Mouse (Mus musculus) lung, embryonic 14.5 days (tissue): Measurements from ENCODE around the gene Fam241b. TPM values are rescaled to one million over a fixed set of nuclear protein-coding genes. Genes with fewer than 3 reads are reported as not detected.

Experiments used
- ATAC-seq: fragments of 200-750 bp; cut with Nextera tagmentation; 2 replicates; pipeline ENCODE4 v1.8.0; 2017; ENCODE audit warnings: mild to moderate bottlenecking, moderate TSS enrichment, moderate library complexity; ENCODE audit not compliant: insufficient read depth
- DNase-seq: peaks from one replicate; pipeline ENCODE4 v3.0.0-alpha.2; 2015
- H3K27ac ChIP-seq: fragments of 300-500 bp; sonication (generic); 2 replicates; pipeline ENCODE4 v1.5.1; 2014; ENCODE audit warnings: low read depth, mild to moderate bottlenecking, moderate library complexity
- H3K27me3 ChIP-seq: fragments of 300-500 bp; sonication (generic); 2 replicates; pipeline ENCODE4 v1.6.1; 2014; ENCODE audit warnings: low read length, control low read depth; ENCODE audit not compliant: insufficient read depth
- H3K36me3 ChIP-seq: fragments of 300-500 bp; sonication (generic); 2 replicates; pipeline ENCODE4 v1.6.1; 2014; ENCODE audit warnings: control low read depth; ENCODE audit not compliant: insufficient read depth
- H3K4me1 ChIP-seq: fragments of 300-500 bp; sonication (generic); 2 replicates; pipeline ENCODE4 v1.6.1; 2014; ENCODE audit warnings: antibody characterized with exemption, control low read depth; ENCODE audit not compliant: insufficient read depth
- H3K4me2 ChIP-seq: fragments of 300-500 bp; sonication (generic); 2 replicates; pipeline ENCODE4 v1.6.1; 2014; ENCODE audit warnings: mild to moderate bottlenecking
- H3K4me3 ChIP-seq: fragments of 300-500 bp; sonication (generic); 2 replicates; pipeline ENCODE4 v1.5.1; 2014; ENCODE audit warnings: low read depth, low read length
- H3K9ac ChIP-seq: fragments of 300-500 bp; sonication (generic); 2 replicates; pipeline ENCODE4 v1.6.1; 2014
- H3K9me3 ChIP-seq: fragments of 300-500 bp; sonication (generic); 2 replicates; pipeline ENCODE4 v1.6.1; 2016; ENCODE audit warnings: low read depth, low read length, control low read depth
- CTCF ChIP-seq: IDR thresholded peaks from 2 replicates; pipeline ENCODE4 v1.5.1; 2016; ENCODE audit warnings: antibody characterized with exemption, low read depth
- WGBS: fragments of 180-500 bp; shearing (Covaris S2); extraction: QIAGEN DNeasy Blood & Tissue Kit; methylation state at CpG from one replicate; pipeline ENCODE4 v1.1.7; 2014; 5-methylcytosine and 5-hydroxymethylcytosine counted together
- polyA plus RNA-seq: library from polyadenylated mRNA; unstranded; fragments of >200 nt; fragmentation: Nextera tagmentation; extraction: Ambion mirVana; gene quantifications from 2 replicates; pipeline ENCODE4 v1.2.1, GENCODE M21; 2014

Fam241b gene
- polyA plus RNA-seq, 1 experiment from 2014 or later: 2.4 TPM

DNA sequence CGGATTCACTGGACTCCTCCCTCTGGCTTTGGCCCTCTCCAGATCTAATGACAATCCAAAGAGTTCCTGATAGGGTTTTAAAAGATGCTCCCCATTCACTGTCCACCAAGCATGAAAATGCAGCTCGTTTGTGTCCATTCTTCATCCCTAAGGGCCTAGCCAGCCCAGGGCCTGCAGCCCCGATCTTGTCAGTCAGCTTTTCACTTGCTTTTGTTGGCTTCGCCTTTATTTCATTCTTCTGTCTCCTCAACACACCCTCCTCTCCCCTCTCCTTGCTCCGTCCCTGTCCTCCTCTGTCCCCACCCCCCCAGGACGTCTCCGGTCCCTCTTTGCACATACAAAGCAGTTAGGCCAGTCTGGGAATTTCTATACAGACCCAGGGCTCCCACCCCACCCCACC lies 6.2 kb upstream of the Fam241b start:
- Histone ChIP-seq H3K9ac (no peak overlapping the region), H3K4me3 (no peak overlapping the region), H3K4me1 (no peaks in the 10 kb centered on the region), H3K36me3 (no peaks in the 10 kb centered on the region), H3K9me3 (no peaks in the 10 kb centered on the region), H3K27me3 (no peaks in the 10 kb centered on the region), H3K27ac (no peak overlapping the region), H3K4me2 (no peak overlapping the region)
- no peak for DNase-seq
- TF ChIP-seq CTCF: no peak
- WGBS: 45% methylated on average over 7 of the region's 7 CpGs
- ATAC-seq: no peak

DNA sequence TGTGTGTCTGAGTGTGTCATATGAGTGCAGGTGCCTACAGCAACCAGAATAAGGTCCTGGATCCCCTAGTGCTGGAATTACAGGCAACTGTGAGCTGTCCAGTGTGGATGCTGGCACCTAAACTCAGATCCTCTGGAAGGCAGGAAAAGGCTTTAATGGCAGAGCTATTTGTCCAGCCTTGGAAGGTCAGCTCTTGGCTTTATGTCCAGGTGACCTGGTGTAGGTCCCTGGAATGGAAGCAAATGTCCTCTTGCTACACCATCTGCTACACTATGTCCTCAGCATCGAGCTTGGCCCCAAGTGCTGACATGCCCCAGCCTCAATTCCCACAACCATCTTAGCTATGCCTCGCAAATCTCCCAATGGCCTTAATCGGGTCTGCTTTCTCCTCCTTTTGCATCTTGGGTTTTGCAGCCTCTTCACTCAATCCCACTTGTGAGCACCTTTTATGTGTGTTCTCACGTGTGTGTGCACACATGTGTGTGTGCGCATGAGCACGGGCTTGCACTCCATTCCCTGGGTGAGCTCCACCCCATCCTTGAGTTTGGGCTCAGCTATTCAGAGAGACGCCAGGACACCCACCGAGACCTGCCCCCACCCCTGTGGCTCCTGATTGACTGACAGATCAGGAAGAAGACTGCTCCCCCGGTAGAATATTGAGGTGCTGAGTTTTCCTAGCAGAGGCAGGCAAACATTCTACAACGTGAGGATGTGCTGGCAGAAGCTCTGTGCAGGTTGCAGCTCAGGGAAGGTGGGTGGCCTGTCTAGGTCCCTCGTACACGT lies 3.9 kb upstream of the Fam241b start:
- ATAC-seq (no peak), DNase-seq (no peak)
- H3K4me2 ChIP-seq: no peak overlapping the region
- no peak overlapping the region for H3K4me3 ChIP-seq
- no peaks in the 10 kb centered on the region for H3K36me3 ChIP-seq
- no peaks in the 10 kb centered on the region for H3K27me3 ChIP-seq
- no peaks in the 10 kb centered on the region for H3K4me1 ChIP-seq
- no peak for TF ChIP-seq CTCF
- no peaks in the 10 kb centered on the region for H3K9me3 ChIP-seq
- 51% methylated on average over 12 of the region's 12 CpGs for WGBS
- H3K27ac ChIP-seq: no peak overlapping the region
- no peak overlapping the region for H3K9ac ChIP-seq

DNA sequence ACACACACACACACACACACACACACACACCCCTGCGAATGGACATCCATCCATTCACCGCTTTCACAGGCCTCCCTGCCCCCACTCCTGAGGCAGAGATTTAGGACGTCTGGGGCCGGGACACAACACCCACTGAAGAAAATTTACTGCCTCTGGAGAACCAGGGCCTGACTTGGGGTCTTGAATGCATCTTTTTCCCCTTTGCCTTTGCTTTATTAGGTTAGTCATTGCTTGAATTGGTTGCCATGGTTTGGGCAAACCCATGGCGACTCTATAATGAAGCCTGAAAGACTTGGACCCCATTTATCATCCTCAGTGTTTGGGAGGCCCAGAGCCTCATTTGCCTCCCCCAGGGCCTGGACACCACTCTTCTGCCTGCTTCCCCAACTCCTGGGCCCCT lies 2.2 kb upstream of the Fam241b start:
- ATAC-seq (no peak), DNase-seq (no peak)
- Histone ChIP-seq H3K4me3 (no peak overlapping the region), H3K36me3 (no peaks in the 10 kb centered on the region), H3K4me2 (no peak overlapping the region), H3K9me3 (no peaks in the 10 kb centered on the region), H3K9ac (no peak overlapping the region), H3K27ac (no peak overlapping the region), H3K4me1 (no peaks in the 10 kb centered on the region), H3K27me3 (no peaks in the 10 kb centered on the region)
- 63% methylated on average over 5 of the region's 5 CpGs for WGBS
- no peak for TF ChIP-seq CTCF

DNA sequence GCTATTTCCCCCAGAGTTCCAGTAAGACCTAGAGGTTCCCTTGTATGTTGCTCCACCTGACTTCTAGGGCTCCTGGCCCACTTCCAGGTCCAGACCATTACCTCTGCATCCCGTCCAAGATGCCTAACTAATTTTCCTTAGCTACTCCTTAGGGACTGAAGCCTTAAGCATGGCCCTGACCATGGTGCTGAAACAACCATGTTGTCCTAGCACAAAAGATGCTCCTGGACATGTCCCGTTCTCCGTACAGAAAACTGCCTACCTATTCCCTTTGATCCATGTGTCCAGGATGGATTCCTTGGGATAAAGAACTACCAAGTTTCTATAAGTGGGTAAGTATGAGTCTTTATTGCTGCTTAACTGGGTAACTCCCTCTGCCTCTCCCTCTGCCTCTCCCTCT lies 5.7 kb downstream of the Fam241b start:
- Histone ChIP-seq H3K4me3 (no peak overlapping the region), H3K9ac (no peak overlapping the region), H3K27ac (no peak overlapping the region), H3K4me2 (no peak overlapping the region), H3K4me1 (no peaks in the 10 kb centered on the region), H3K9me3 (no peaks in the 10 kb centered on the region), H3K27me3 (peaks cover 46% of the 10 kb centered on the region), H3K36me3 (no peaks in the 10 kb centered on the region)
- DNase-seq (peak; percentile 85), ATAC-seq (no peak)
- TF ChIP-seq CTCF: no peak
- whole genome bisulfite sequencing: 12% methylated on average over 3 of the region's 3 CpGs

DNA sequence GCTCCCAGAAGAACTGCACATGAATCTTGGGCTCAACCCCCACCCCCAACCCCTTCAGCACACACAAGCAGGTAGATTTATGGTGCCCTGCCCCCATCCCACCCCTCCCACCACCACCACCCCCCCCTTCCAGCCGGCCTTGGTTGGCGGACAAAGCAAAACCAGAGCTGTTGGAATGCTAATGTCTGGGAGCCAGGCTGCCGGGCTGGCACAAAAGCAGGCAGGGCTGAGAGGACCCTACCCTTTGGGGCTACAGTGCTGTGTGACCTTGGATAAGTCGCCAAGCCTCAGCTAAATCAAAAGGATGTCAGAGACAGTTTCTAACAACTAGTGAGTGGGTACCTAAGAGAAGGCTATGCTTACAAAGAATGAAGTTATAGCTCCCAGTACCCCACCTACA lies 6.6 kb downstream of the Fam241b start:
- Histone ChIP-seq H3K27ac (no peak overlapping the region), H3K36me3 (no peaks in the 10 kb centered on the region), H3K9me3 (no peaks in the 10 kb centered on the region), H3K4me2 (no peak overlapping the region), H3K4me3 (no peak overlapping the region), H3K27me3 (peaks cover 55% of the 10 kb centered on the region), H3K9ac (no peak overlapping the region), H3K4me1 (no peaks in the 10 kb centered on the region)
- WGBS: 22% methylated on average over 4 of the region's 4 CpGs
- TF ChIP-seq CTCF: no peak
- ATAC-seq (no peak), DNase-seq (no peak)

DNA sequence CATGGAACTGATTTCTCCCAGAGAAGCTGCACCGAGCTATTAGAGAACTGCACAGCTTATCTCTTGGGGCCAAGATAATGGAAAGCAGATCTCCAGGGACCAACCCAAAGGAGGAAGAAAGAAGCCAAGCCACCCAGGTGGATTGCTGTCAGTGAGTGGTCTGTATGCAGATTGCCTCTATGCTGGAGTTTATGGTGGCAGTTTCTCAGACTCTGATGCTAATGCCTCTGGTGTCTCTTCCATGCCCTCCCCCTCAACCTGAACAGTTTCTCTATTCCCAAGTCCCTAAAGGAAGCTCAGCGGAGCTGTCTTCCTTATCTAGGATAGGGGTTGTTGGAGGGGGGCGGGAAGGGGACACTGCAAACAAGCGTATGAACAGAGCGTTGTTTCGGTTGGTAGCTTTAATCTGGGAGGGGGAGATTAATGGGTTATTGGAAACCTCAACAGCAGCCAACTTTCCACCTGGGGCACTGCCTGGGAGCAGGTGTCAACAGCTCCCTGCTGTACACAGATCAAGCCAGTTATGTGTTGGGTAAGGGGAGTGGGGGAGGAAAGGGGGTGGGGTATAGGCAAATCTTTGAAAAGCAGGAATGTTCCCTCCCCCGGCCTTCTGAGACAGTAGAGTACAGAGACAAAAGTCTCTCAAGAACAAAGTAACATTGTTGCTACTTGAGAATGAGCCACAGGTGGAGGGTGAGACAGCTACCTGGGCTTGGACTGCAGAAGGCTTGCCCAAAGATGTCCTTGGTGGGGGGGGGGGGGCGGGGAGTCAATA lies 7.8 kb downstream of the Fam241b start:
- no peak for ATAC-seq
- WGBS: 3% methylated on average over 8 of the region's 8 CpGs

DNA sequence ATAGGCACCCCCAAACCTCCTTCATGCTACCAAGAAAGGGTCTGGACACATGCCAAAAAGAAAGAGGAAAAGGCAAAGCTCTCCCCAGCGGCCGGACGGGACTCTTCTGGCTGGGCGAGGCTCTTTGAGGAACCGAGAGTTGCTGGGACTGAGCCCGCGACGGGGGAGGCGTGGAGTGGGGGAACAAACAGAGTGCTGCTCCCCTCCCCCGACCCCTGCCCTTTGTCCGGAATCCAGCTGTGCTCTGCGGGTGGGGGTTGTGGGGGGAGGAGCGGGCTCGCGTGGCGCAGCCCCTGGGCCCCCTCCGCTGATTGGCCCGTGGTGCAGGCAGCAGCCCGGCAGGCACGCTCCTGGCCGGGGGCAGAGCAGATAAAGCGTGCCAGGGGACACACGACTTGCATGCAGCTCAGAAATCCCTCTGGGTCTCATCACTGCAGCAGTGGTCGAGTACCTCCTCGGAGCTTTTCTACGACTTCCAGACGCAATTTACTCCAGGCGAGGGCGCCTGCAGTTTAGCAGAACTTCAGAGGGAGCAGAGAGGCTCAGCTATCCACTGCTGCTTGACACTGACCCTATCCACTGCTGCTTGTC lies 10.9 kb downstream of the Fam241b start, which contains the start of gene Neurog3:
Gene Neurog3, plus strand, starts transcription at position 400 of the 591 bp plus-strand sequence.
- ATAC-seq (no peak), DNase-seq (peak; percentile 62)
- no peak for TF ChIP-seq CTCF
- under 1% methylated on average over 29 of the region's 29 CpGs for WGBS
- Histone ChIP-seq H3K4me1 (no peaks in the 10 kb centered on the region), H3K4me2 (peak within 1 kb of the TSS; percentile 55), H3K9ac (no peak within 1 kb of the TSS), H3K4me3 (peak within 1 kb of the TSS; percentile 24), H3K9me3 (no peaks in the 10 kb centered on the region), H3K27ac (no peak within 1 kb of the TSS), H3K36me3 (no peaks in the 10 kb centered on the region), H3K27me3 (peaks cover 97% of the 10 kb centered on the region)

More for the DNA sequence above, 7.8 kb downstream of the Fam241b start:
- Histone ChIP-seq H3K27ac (no peak overlapping the region), H3K36me3 (no peaks in the 10 kb centered on the region), H3K4me2 (no peak overlapping the region), H3K4me1 (no peaks in the 10 kb centered on the region), H3K27me3 (peaks cover 68% of the 10 kb centered on the region), H3K9me3 (no peaks in the 10 kb centered on the region), H3K9ac (no peak overlapping the region), H3K4me3 (no peak overlapping the region)
- TF ChIP-seq CTCF: no peak
- DNase-seq: no peak
